Mouse (Mus musculus): ENCODE measurements around the gene Dcaf17. TPM values are rescaled to one million over a fixed set of nuclear protein-coding genes. Genes with fewer than 3 reads are reported as not detected.
A peak's percentile ranks its signal among the peaks of the same experiment; 100 is the strongest.

The Dcaf17 gene
- polyA plus RNA-seq (2012; ENCODE audit: insufficient read depth, insufficient read length, missing spikeins), result 13.0 and 16.2 TPM in 2 replicates

DNA sequence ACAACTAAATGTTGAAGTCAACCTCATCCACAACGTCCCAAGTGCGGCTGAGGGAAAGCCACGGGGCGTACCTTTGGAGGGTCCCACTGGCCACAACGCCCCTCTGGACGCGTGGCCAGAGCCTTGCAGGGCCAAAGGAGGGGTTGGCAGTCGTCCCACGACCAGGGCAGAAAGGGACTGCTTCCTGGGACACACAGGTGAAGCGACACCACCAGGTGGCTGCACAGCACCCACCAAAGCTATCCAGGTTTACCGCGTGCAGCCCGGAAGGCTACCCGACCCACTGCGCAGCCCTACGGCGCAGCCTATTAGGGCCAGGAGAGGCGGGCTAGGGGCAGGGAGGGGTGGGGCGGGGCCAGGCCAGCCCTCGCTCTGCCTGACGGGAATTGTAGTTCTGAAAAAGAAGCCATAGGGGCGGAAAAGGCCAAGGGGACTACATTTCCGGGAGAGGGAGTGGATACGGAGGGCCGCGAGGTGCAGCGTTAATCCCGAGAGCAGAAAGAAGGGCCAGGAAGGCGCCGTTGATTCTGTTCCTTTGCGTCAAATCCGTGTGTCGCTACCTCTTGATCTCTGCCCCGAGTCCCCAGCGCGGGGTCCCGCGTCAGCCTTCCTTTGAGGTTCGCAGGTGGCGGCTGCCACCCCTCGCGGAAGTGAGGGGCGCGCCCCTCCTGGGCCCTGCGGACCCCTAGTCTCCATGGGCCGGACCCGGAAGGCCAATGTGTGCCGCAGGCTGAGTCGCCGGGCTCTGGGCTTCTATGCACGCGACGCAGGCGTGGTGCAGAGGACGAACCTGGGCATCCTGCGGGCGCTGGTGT lies at the start of gene Dcaf17, which contains the start of gene Mettl8:
Gene Dcaf17, plus strand, starts transcription at position 29 of the 815 bp plus-strand sequence.
Gene Mettl8, minus strand, starts transcription at position 284 of the 815 bp plus-strand sequence.
- Histone ChIP-seq H3K27ac (ENCODE audit: insufficient read depth, low read depth, low read length) (peak within 1 kb of the TSS; percentile 88), H3K4me1 (ENCODE audit: control insufficient read depth, insufficient read depth, low read length) (peaks cover 13% of the 10 kb centered on the region), H3K4me3 (ENCODE audit: insufficient read depth, low read length) (peak within 1 kb of the TSS; percentile 92)
- no peak for TF ChIP-seq POLR2A (IDR thresholded peaks at IDR 0.05; ENCODE audit: borderline replicate concordance, low read depth, low read length)
- TF ChIP-seq CTCF (IDR thresholded peaks at IDR 0.05; ENCODE audit: low read depth, low read length), result no peak

- Histone ChIP-seq H3K27ac (ENCODE audit: insufficient read depth, low read depth, low read length) (no peak overlapping the region), H3K4me1 (ENCODE audit: control insufficient read depth, insufficient read depth, low read length) (no peaks in the 10 kb centered on the region), H3K4me3 (ENCODE audit: insufficient read depth, low read length) (no peak overlapping the region)
- TF ChIP-seq POLR2A (IDR thresholded peaks at IDR 0.05; ENCODE audit: borderline replicate concordance, low read depth, low read length) (no peak), CTCF (IDR thresholded peaks at IDR 0.05; ENCODE audit: low read depth, low read length) (no peak)
Observed at GRCm38 (mm10) chr2:71011816-71012215, 43.3 kb upstream of the Dcaf17 start.

- no peak overlapping the region for H3K4me3 ChIP-seq (ENCODE audit: insufficient read depth, low read length)
- no peak for TF ChIP-seq POLR2A (IDR thresholded peaks at IDR 0.05; ENCODE audit: borderline replicate concordance, low read depth, low read length)
- no peak for TF ChIP-seq CTCF (IDR thresholded peaks at IDR 0.05; ENCODE audit: low read depth, low read length)
- no peak overlapping the region for H3K27ac ChIP-seq (ENCODE audit: insufficient read depth, low read depth, low read length)
- H3K4me1 ChIP-seq (ENCODE audit: control insufficient read depth, insufficient read depth, low read length), result no peaks in the 10 kb centered on the region
Observed at GRCm38 (mm10) chr2:71013521-71013920, 41.6 kb upstream of the Dcaf17 start.

DNA sequence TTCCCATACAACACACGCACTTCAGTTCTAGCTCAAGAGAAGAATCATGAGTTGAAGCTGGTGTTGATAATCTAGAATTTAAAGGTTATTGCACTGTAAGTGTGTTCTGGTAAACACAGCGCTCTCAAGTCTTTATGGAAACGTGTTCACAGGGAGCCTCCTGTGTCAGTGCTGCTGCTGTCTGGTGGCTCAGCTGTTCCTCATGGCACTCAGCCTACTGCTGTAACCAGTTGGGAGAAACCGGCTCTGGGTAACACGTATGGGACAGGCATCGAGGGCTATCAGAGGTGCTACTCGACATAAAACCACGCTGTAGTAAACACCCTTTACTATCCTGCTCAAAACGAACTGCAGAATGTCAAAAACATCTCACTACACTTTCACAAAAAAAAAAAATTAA lies 35.9 kb upstream of the Dcaf17 start:
- Histone ChIP-seq H3K4me3 (ENCODE audit: insufficient read depth, low read length) (no peak overlapping the region), H3K27ac (ENCODE audit: insufficient read depth, low read depth, low read length) (no peak overlapping the region), H3K4me1 (ENCODE audit: control insufficient read depth, insufficient read depth, low read length) (peaks cover 12% of the 10 kb centered on the region)
- no peak for TF ChIP-seq CTCF (IDR thresholded peaks at IDR 0.05; ENCODE audit: low read depth, low read length)
- TF ChIP-seq POLR2A (IDR thresholded peaks at IDR 0.05; ENCODE audit: borderline replicate concordance, low read depth, low read length), result no peak

DNA sequence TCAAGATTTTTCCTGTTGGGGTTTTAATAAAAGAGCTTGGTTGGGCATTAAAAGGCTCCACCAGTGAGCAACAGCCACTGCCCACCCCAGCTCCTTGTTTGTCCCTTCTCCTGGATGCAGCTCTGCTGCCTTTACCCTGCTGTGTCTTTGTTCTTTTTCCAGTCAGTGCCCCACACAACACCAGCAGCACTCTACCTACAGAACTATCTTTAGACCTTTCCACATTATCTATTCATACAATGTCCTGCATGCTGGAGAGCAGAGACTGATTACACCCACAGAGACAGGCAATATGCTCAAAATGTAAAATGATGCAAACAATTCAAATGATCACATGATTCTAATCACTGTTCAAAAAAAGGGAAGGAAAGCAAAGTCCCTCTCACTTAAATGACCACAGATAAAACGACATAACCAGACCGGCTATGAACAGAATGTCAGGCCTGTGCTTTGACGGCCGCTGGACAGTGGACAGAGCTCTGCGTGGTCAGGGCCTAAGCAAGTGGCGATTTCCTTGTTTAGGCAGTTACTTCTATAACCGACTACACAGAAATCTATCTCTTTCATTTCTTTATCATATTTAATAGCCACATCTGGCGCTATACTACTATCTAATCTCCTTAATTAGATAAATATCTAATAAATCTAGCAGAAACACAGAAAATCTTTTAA lies 35.3 kb upstream of the Dcaf17 start:
- H3K4me1 ChIP-seq (ENCODE audit: control insufficient read depth, insufficient read depth, low read length), result peaks cover 12% of the 10 kb centered on the region
- no peak overlapping the region for H3K4me3 ChIP-seq (ENCODE audit: insufficient read depth, low read length)
- TF ChIP-seq CTCF (IDR thresholded peaks at IDR 0.05; ENCODE audit: low read depth, low read length), result no peak
- no peak for TF ChIP-seq POLR2A (IDR thresholded peaks at IDR 0.05; ENCODE audit: borderline replicate concordance, low read depth, low read length)
- H3K27ac ChIP-seq (ENCODE audit: insufficient read depth, low read depth, low read length), result peak overlapping the region; percentile 65

- TF ChIP-seq POLR2A (IDR thresholded peaks at IDR 0.05; ENCODE audit: borderline replicate concordance, low read depth, low read length) (no peak), CTCF (IDR thresholded peaks at IDR 0.05; ENCODE audit: low read depth, low read length) (no peak)
- no peak overlapping the region for H3K27ac ChIP-seq (ENCODE audit: insufficient read depth, low read depth, low read length)
- H3K4me3 ChIP-seq (ENCODE audit: insufficient read depth, low read length), result no peak overlapping the region
- H3K4me1 ChIP-seq (ENCODE audit: control insufficient read depth, insufficient read depth, low read length), result peaks cover 17% of the 10 kb centered on the region
Observed at GRCm38 (mm10) chr2:71020674-71021073, 34.5 kb upstream of the Dcaf17 start.

DNA sequence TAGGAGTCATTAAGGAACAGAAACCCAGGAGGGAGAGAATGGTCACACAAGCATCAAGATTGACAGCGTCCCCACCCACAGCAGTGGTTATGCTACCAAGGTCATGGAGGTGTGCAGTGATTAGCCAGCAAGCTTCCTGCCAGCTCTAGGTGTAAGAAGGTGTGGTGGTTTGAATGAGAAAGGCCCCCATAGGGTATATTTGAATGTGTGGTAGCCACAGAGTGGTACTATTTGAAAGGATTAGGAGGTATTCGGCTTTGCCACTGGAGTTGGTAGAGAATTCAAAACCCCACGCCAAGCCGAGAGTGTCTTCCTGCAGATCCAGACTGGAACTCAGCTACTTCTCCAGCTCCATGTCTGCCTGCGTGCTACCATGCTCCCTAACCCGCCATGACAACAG lies 32.1 kb upstream of the Dcaf17 start:
- Histone ChIP-seq H3K27ac (ENCODE audit: insufficient read depth, low read depth, low read length) (no peak overlapping the region), H3K4me1 (ENCODE audit: control insufficient read depth, insufficient read depth, low read length) (peaks cover 30% of the 10 kb centered on the region), H3K4me3 (ENCODE audit: insufficient read depth, low read length) (no peak overlapping the region)
- TF ChIP-seq POLR2A (IDR thresholded peaks at IDR 0.05; ENCODE audit: borderline replicate concordance, low read depth, low read length), result no peak
- TF ChIP-seq CTCF (IDR thresholded peaks at IDR 0.05; ENCODE audit: low read depth, low read length), result no peak

DNA sequence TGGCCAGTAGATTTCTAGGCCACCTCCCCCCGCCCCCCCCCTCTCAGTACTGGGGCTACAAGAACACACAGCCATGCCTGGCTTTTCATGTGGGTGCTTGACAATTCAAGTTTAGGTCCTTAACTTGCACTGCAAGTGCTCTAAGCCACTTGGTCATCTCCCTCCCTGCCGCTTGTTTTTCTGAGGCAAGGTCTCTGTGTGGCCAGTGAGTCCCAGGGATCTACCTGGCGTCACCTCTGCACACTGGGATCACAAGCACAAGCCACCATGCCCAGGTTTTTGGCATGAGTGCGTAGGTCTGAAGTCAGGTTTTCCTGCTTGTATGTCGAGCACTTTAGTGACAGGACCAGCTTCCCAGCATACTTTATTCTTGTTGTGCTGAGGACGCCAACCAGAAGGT lies 31.1 kb upstream of the Dcaf17 start:
- H3K4me1 ChIP-seq (ENCODE audit: control insufficient read depth, insufficient read depth, low read length), result peaks cover 29% of the 10 kb centered on the region
- no peak overlapping the region for H3K4me3 ChIP-seq (ENCODE audit: insufficient read depth, low read length)
- TF ChIP-seq CTCF (IDR thresholded peaks at IDR 0.05; ENCODE audit: low read depth, low read length), result no peak
- no peak for TF ChIP-seq POLR2A (IDR thresholded peaks at IDR 0.05; ENCODE audit: borderline replicate concordance, low read depth, low read length)
- H3K27ac ChIP-seq (ENCODE audit: insufficient read depth, low read depth, low read length), result no peak overlapping the region

DNA sequence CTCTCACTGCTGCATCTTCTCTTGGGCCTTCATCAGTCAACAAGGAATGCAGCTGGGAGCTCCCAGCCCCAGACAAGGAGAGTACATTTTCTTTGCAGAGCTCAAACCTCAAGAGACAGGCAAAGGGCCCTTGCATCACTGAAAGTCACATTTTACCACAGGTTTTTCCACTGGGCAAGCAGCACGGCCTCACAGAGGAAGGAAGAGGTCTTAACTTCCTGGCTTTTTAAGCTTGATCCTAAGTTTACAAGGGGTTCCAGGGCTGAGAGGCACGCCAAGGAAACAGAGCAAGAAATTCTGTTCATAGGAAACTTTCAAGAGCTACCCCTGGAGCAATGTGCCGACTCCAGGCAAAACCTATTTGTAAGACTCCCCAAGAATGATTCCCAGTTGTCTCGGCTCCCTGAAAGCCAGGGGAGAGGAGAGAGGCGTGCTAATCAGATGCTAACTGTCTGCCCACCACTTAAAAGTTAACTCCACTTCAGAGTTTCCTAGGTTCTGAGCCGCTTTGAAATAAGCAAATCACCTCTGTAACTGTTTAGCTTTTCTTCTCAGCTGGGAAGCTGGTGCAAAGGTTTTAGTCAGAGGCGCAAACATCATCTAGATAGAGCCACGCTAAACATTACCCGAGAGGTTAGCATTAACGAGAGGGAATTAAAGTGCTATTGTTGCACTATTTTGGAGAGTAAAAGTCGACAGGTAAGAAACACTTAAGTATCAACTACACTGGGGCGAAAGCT lies 29.4 kb upstream of the Dcaf17 start:
- Histone ChIP-seq H3K4me3 (ENCODE audit: insufficient read depth, low read length) (no peak overlapping the region), H3K4me1 (ENCODE audit: control insufficient read depth, insufficient read depth, low read length) (peaks cover 20% of the 10 kb centered on the region), H3K27ac (ENCODE audit: insufficient read depth, low read depth, low read length) (peak overlapping the region; percentile 1; the same call in 1 of the 2 replicates)
- TF ChIP-seq CTCF (IDR thresholded peaks at IDR 0.05; ENCODE audit: low read depth, low read length), result no peak
- no peak for TF ChIP-seq POLR2A (IDR thresholded peaks at IDR 0.05; ENCODE audit: borderline replicate concordance, low read depth, low read length)

Measured in bone marrow macrophage, adult 2 months (primary cell).